Mouse (Mus musculus) neural tube, embryonic 11.5 days (tissue): ENCODE results near the gene Rsc1a1. TPM values are rescaled to one million over a fixed set of nuclear protein-coding genes. Genes with fewer than 3 reads are reported as not detected.

Source experiments
- ATAC-seq: fragments of 200-750 bp; cut with Nextera tagmentation; 2 replicates; pipeline ENCODE4 v1.8.0; 2017; ENCODE audit warnings: moderate number of reproducible peaks, mild to moderate bottlenecking, moderate TSS enrichment, moderate library complexity; ENCODE audit not compliant: insufficient read depth, low FRiP score, low TSS enrichment
- DNase-seq: peaks from one replicate; pipeline ENCODE4 v3.0.0-alpha.2; 2015; ENCODE audit warnings: low spot score
- H3K27ac ChIP-seq: fragments of 300-500 bp; sonication (generic); 2 replicates; pipeline ENCODE4 v1.5.1; 2014; ENCODE audit warnings: low read depth, mild to moderate bottlenecking, low read length
- H3K27me3 ChIP-seq: fragments of 300-500 bp; sonication (generic); 2 replicates; pipeline ENCODE4 v1.6.1; 2014; ENCODE audit warnings: mild to moderate bottlenecking, low read length, mixed read lengths; ENCODE audit not compliant: control insufficient read depth, insufficient read depth
- H3K36me3 ChIP-seq: fragments of 300-500 bp; sonication (generic); 2 replicates; pipeline ENCODE4 v1.6.1; 2014; ENCODE audit warnings: mild to moderate bottlenecking, low read length, moderate library complexity, mixed read lengths; ENCODE audit not compliant: control insufficient read depth, insufficient read depth
- H3K4me1 ChIP-seq: fragments of 300-500 bp; sonication (generic); 2 replicates; pipeline ENCODE4 v1.6.1; 2014; ENCODE audit warnings: low read length, mixed read lengths; ENCODE audit not compliant: control insufficient read depth, insufficient read depth
- H3K4me2 ChIP-seq: fragments of 300-500 bp; sonication (generic); 2 replicates; pipeline ENCODE4 v1.6.1; 2014; ENCODE audit warnings: low read depth, mild to moderate bottlenecking, moderate library complexity
- H3K4me3 ChIP-seq: fragments of 300-500 bp; sonication (generic); 2 replicates; pipeline ENCODE4 v1.5.1; 2014; ENCODE audit warnings: low read depth, low read length
- H3K9ac ChIP-seq: fragments of 300-500 bp; sonication (generic); 2 replicates; pipeline ENCODE4 v1.6.1; 2014; ENCODE audit warnings: mild to moderate bottlenecking, low read length
- H3K9me3 ChIP-seq: fragments of 300-500 bp; sonication (generic); 2 replicates; pipeline ENCODE4 v1.6.1; 2016; ENCODE audit warnings: low read length; ENCODE audit not compliant: control insufficient read depth
- WGBS: fragments of 180-500 bp; shearing (Covaris S2); extraction: QIAGEN DNeasy Blood & Tissue Kit; methylation state at CpG from one replicate; pipeline ENCODE4 v1.1.7; 2014; 5-methylcytosine and 5-hydroxymethylcytosine counted together
- polyA plus RNA-seq: library from polyadenylated mRNA; unstranded; fragments of >200 nt; fragmentation: Nextera tagmentation; extraction: Ambion mirVana; gene quantifications from 2 replicates; pipeline ENCODE4 v1.2.1, GENCODE M21; 2014

The Rsc1a1 gene
- not detected in 2 replicates for polyA plus RNA-seq

GRCm38 (mm10) chr4:141685499-141685898 is at the start of gene Rsc1a1:
Gene Rsc1a1, minus strand, starts transcription at chr4:141685599.
- WGBS: 95% methylated on average over 6 of the region's 6 CpGs

GRCm38 (mm10) chr4:141735206-141735560 is 49.8 kb upstream of the Rsc1a1 start:
- peak overlapping the region; percentile 31 for H3K4me3 ChIP-seq
- H3K4me1 ChIP-seq: no peaks in the 10 kb centered on the region
- H3K4me2 ChIP-seq: peak overlapping the region; percentile 57
- peak overlapping the region; percentile 49; the same call in 1 of the 2 replicates for H3K9ac ChIP-seq
- no peak overlapping the region for H3K27ac ChIP-seq
- ATAC-seq (no peak), DNase-seq (no peak)
- H3K36me3 ChIP-seq: no peaks in the 10 kb centered on the region
- H3K9me3 ChIP-seq: no peaks in the 10 kb centered on the region
- WGBS: 25% methylated on average over 9 of the region's 9 CpGs
- H3K27me3 ChIP-seq: no peaks in the 10 kb centered on the region

More at GRCm38 (mm10) chr4:141685499-141685898, at the start of gene Rsc1a1:
- Histone ChIP-seq H3K36me3 (peaks cover 12% of the 10 kb centered on the region; the same call in 1 of the 2 replicates), H3K4me2 (no peak within 1 kb of the TSS), H3K4me1 (no peaks in the 10 kb centered on the region), H3K27ac (no peak within 1 kb of the TSS), H3K9me3 (no peaks in the 10 kb centered on the region), H3K4me3 (no peak within 1 kb of the TSS), H3K9ac (no peak within 1 kb of the TSS), H3K27me3 (no peaks in the 10 kb centered on the region)
- ATAC-seq: no peak
- no peak for DNase-seq

- Histone ChIP-seq H3K27me3 (no peaks in the 10 kb centered on the region), H3K4me2 (peak overlapping the region; percentile 57), H3K4me1 (no peaks in the 10 kb centered on the region), H3K4me3 (peak overlapping the region; percentile 31), H3K27ac (no peak overlapping the region), H3K36me3 (no peaks in the 10 kb centered on the region), H3K9ac (peak overlapping the region; percentile 49), H3K9me3 (no peaks in the 10 kb centered on the region)
- ATAC-seq (peak; percentile 96), DNase-seq (peak; percentile 92)
- 10% methylated on average over 24 of the region's 24 CpGs for WGBS
Observed at GRCm38 (mm10) chr4:141734446-141735205, 49.2 kb upstream of the Rsc1a1 start.

- H3K4me2 ChIP-seq: no peak overlapping the region
- DNase-seq (no peak), ATAC-seq (no peak)
- H3K4me1 ChIP-seq: no peaks in the 10 kb centered on the region
- 77% methylated on average over 5 of the region's 5 CpGs for WGBS
- no peaks in the 10 kb centered on the region for H3K27me3 ChIP-seq
- no peak overlapping the region for H3K27ac ChIP-seq
- H3K4me3 ChIP-seq: no peak overlapping the region
- no peak overlapping the region for H3K9ac ChIP-seq
- H3K36me3 ChIP-seq: no peaks in the 10 kb centered on the region
- no peaks in the 10 kb centered on the region for H3K9me3 ChIP-seq
Observed at GRCm38 (mm10) chr4:141731766-141732165, 46.4 kb upstream of the Rsc1a1 start.

GRCm38 (mm10) chr4:141730401-141730800 is 45.0 kb upstream of the Rsc1a1 start:
- H3K4me1 ChIP-seq: no peaks in the 10 kb centered on the region
- no peaks in the 10 kb centered on the region for H3K36me3 ChIP-seq
- H3K27ac ChIP-seq: no peak overlapping the region
- no peaks in the 10 kb centered on the region for H3K9me3 ChIP-seq
- 88% methylated on average over 13 of the region's 13 CpGs for WGBS
- DNase-seq (no peak), ATAC-seq (no peak)
- no peak overlapping the region for H3K4me2 ChIP-seq
- no peak overlapping the region for H3K9ac ChIP-seq
- no peak overlapping the region for H3K4me3 ChIP-seq
- H3K27me3 ChIP-seq: no peaks in the 10 kb centered on the region

GRCm38 (mm10) chr4:141729266-141729665 is 43.9 kb upstream of the Rsc1a1 start:
- no peaks in the 10 kb centered on the region for H3K4me1 ChIP-seq
- no peak overlapping the region for H3K4me3 ChIP-seq
- DNase-seq: no peak
- no peaks in the 10 kb centered on the region for H3K36me3 ChIP-seq
- 87% methylated on average over 3 of the region's 3 CpGs for WGBS
- no peak for ATAC-seq
- H3K9ac ChIP-seq: no peak overlapping the region
- H3K27ac ChIP-seq: no peak overlapping the region
- H3K9me3 ChIP-seq: no peaks in the 10 kb centered on the region
- H3K27me3 ChIP-seq: no peaks in the 10 kb centered on the region
- H3K4me2 ChIP-seq: no peak overlapping the region

GRCm38 (mm10) chr4:141725738-141726137 is 40.3 kb upstream of the Rsc1a1 start:
- Histone ChIP-seq H3K4me1 (peaks cover 13% of the 10 kb centered on the region), H3K9ac (no peak overlapping the region), H3K27ac (no peak overlapping the region), H3K4me2 (no peak overlapping the region), H3K9me3 (no peaks in the 10 kb centered on the region), H3K36me3 (no peaks in the 10 kb centered on the region), H3K27me3 (no peaks in the 10 kb centered on the region), H3K4me3 (no peak overlapping the region)
- ATAC-seq (no peak), DNase-seq (no peak)
- 66% methylated on average over 3 of the region's 3 CpGs for WGBS

- peaks cover 13% of the 10 kb centered on the region for H3K4me1 ChIP-seq
- no peak overlapping the region for H3K27ac ChIP-seq
- H3K9me3 ChIP-seq: no peaks in the 10 kb centered on the region
- H3K27me3 ChIP-seq: no peaks in the 10 kb centered on the region
- DNase-seq (no peak), ATAC-seq (no peak)
- H3K9ac ChIP-seq: no peak overlapping the region
- 86% methylated on average over 5 of the region's 5 CpGs for WGBS
- H3K4me3 ChIP-seq: no peak overlapping the region
- no peak overlapping the region for H3K4me2 ChIP-seq
- no peaks in the 10 kb centered on the region for H3K36me3 ChIP-seq
Observed at GRCm38 (mm10) chr4:141725277-141725676, 39.9 kb upstream of the Rsc1a1 start.

GRCm38 (mm10) chr4:141724594-141724993 is 39.2 kb upstream of the Rsc1a1 start:
- Histone ChIP-seq H3K9me3 (no peaks in the 10 kb centered on the region), H3K36me3 (no peaks in the 10 kb centered on the region), H3K27me3 (no peaks in the 10 kb centered on the region), H3K4me1 (peaks cover 13% of the 10 kb centered on the region), H3K9ac (no peak overlapping the region), H3K27ac (no peak overlapping the region), H3K4me2 (no peak overlapping the region), H3K4me3 (no peak overlapping the region)
- 69% methylated on average over 11 of the region's 11 CpGs for WGBS
- DNase-seq: no peak
- ATAC-seq: no peak
